Mouse (Mus musculus) B cell, adult (primary cell): ENCODE measurements around the gene Fxyd2. TPM values are rescaled to one million over a fixed set of nuclear protein-coding genes. Genes with fewer than 3 reads are reported as not detected.

Experiments used
- total RNA-seq: library from RNA; stranded (reverse); gene quantifications from 4 replicates; pipeline ENCODE4 v1.2.4, GENCODE M21; 2023; ENCODE audit not compliant: inconsistent age

Gene Fxyd2
- not detected in 4 replicates for total RNA-seq

DNA sequence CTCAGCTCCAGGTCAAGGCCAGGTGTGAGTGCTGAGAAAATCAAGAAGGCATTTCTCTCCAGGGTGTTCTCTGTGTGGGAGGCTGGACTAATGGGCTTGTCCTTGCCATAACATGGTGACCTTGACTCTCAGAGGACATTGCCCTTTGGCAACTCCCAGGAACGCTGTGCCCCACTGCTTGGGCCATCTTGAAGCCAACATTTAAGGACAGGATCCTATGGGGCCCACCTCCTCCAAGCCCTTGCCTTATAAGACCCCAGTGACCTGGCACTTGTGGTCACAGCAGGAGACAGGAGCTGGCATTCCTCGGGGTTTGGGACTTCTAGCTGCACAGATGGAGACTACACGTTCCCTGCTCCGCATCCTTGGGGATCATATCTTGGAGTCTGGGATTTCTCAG lies at the start of gene Fxyd2:
Gene Fxyd2, plus strand, starts transcription at position 236 of the 400 bp plus-strand sequence.

DNA sequence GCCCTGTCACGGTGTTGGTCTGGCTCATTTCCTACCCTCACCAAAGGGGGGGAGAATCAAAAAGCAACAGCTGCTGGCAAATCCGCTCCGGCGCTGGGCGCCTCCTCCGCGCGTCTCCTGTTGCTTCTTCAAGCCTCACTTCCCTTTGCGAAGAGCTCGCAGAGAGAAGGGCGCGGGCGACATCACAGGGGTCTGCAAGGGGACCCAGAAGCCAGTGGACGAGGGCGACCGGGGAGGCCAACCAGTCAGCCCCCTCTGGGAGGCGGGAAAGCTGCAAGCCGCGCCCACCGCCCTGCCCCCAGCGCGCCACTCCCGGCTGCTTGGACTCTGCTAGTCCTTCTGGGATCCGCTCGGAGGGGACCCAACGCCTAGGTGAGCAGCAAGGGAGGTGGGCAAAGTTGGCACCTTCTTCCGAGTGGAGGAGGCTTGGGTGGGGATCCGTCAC lies 29.3 kb upstream of the Fxyd2 start, which contains the start of gene Fxyd6:
Gene Fxyd6, plus strand, starts transcription at position 69 of the 445 bp plus-strand sequence.

DNA sequence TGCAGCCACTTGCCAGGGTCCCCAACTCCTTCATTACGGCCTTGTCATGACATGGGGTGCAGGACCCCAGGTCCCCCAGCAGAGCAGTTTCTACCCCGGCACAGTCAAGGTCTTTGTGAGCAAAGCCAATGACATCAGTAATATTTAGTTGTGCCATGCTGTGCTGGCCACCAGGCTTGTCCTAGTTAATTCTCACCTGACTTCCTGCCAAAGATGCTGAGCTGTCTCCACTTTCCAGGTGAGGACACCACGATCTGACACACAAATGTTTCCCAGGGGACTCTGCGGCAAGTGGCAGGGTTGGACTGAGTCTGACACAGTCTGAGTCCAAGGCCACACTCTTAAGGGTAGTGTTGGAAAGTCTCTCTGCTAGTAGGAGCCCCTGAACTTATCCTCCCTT lies 27.0 kb downstream of the Fxyd2 start, which contains the start of gene Dscaml1:
Gene Dscaml1, plus strand, starts transcription at position 173 of the 400 bp plus-strand sequence.

Other genes with a start within 250 kb of the Fxyd2 start
- 0.39 to 0.90 TPM in 2 of 4 replicates, not detected in the others for gene BC049352, start 217.7 kb upstream of the Fxyd2 start, total RNA-seq
- gene Tmprss4, start 195.6 kb upstream of the Fxyd2 start, total RNA-seq: not detected in 4 replicates
- 197 to 207 TPM (median 199 TPM) in 4 replicates for gene Il10ra, start 130.5 kb upstream of the Fxyd2 start, total RNA-seq
- gene Tmprss13, start 80.6 kb upstream of the Fxyd2 start, total RNA-seq: 0.16 to 0.51 TPM (median 0.38 TPM) in 4 replicates
- gene Fxyd6, start 29.5 kb upstream of the Fxyd2 start, total RNA-seq: 0.39 TPM in 1 of 4 replicates, not detected in the others
- not detected in 4 replicates for gene Dscaml1, start 27.0 kb downstream of the Fxyd2 start, total RNA-seq